Mouse (Mus musculus): ENCODE results near the gene E330017A01Rik.
"Not testable (repeated sequence)": the region's sequence is repeated elsewhere in the genome, so short reads cannot be mapped to it uniquely, and the experiment has no call there.

E330017A01Rik gene

DNA sequence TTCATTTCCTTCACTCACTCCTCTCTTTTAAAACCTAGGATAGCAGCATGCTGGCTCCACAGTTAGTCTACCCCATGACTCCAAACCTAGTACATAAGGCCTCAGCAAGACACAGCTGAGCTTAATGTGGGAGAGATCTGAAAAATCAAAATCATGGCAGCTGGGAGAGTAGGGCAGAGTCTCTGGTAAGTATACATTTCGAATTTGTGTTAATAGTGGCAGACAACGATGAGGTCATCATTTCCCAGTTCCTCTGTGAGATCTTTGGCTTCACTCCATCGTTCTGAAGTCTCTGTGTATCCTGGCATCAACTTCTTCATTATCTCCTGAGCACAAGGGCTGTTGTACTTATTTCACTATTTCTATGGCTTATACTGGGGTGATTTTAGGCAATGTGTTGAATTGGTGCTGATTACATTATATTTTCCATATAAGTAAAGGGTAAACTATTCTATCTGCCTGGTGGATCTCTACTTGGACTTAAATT, at the start of gene E330017A01Rik:
Gene E330017A01Rik (minus strand): TSS at position 51 of the 487 bp plus-strand sequence.
- DNase-seq (ENCODE audit: low spot score), result no peak

GRCm38 (mm10) chr16:58685548-58686537, 47.3 kb upstream of the E330017A01Rik start:
- DNase-seq (ENCODE audit: low spot score), result no peak

DNA sequence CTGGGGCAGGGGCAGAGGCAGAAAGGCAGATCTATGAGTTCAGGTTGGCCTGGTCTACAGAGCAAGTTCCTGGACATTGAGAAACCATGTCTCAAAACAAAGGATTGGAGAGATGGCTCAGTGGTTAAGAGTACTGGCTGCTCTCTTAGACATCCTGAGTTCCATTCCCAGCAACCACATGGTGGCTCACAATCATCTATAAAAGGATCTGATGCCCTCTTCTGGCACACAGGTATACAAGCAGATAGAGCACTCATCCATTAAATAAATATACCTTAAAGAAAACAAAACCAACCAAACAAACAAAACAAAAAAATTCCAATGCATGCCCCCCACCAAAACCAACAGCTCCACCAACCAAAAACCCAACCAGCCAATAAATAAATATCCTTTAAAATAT, 46.0 kb upstream of the E330017A01Rik start:
- DNase-seq (ENCODE audit: low spot score), result no peak

DNA sequence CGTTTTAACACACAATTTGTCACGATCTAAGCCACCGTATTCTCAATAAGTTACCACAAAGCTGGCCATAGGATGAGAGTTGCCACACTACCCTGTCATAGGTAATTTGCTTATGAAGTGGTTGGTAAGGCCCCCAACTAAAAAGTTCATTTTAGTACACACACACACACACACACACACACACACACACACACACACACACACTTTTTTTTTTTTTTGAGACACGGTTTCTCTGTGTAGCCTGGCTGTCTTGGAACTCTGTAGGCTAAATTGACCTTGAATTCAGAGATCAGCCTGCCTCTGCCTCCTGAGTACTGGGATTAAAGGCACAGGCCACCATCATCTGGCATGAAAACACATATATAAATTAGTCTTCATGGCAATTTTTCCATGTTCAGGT, 45.4 kb upstream of the E330017A01Rik start:
- DNase-seq (ENCODE audit: low spot score), result no peak

- DNase-seq (ENCODE audit: low spot score), result no peak
Measured at GRCm38 (mm10) chr16:58682870-58683269, 44.3 kb upstream of the E330017A01Rik start.

- no peak for DNase-seq (ENCODE audit: low spot score)
Measured at GRCm38 (mm10) chr16:58682046-58682445, 43.5 kb upstream of the E330017A01Rik start.

DNA sequence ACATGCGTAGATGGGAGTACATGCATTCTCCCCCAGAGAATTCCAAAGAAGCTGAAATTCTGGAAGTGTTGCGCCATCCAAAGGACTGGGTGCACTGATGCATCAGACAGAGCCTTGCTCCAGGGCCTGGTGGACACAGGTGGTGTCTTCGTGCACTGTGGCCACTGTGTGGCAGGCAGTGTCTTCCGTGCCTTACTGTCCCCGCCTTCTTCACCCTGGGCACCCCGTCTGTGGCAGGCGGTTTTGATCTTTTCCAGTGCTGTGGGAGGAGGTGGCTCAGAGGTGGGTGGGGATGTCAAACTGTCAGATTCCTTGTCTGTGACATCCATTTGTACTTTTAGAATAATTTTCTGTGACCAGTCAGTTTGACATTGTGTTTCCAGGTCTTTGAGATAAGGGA, 40.1 kb upstream of the E330017A01Rik start:
- no peak for DNase-seq (ENCODE audit: low spot score)

DNA sequence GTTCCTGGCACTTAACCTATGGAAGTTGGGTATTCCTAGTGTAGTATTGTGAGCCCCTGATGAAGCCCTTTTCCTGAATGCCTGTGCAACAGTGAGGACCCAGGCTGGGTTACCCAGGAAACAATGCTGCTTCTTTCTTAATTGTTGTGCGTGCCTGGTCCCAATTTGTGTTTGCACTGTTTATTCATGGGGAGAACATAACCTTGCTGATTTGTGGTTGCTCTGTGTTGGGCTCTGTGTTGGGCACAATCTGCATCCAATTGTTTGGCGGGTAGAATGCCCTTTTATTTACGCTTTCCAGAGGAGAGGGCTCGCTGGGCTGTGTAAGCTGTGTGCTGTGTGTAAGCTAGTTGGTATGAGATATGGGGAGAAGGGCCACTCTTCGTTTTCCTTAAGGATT, 39.0 kb upstream of the E330017A01Rik start:
- DNase-seq (ENCODE audit: low spot score), result no peak

GRCm38 (mm10) chr16:58676633-58677032, 38.1 kb upstream of the E330017A01Rik start:
- DNase-seq (ENCODE audit: low spot score), result no peak

DNA sequence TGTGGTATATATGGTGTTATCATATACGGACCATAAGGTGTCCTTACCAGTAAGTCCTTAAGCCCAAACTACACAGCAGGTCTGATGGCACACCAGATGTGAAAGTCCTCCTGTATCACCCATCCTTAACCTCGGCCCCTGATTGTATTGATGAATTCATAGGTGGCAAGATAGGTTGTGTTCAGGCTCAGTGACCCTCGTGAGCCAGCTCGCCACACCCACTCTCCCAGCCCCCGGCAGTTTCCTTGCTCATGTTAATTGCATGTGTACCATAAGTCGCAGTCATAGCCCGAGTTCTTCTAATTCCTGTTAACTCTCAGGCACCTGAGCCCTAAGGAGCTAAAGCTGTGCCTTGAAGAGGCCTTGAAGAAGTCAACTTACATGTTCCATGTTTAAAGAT, 37.6 kb upstream of the E330017A01Rik start:
- DNase-seq (ENCODE audit: low spot score), result no peak

GRCm38 (mm10) chr16:58675256-58675655, 36.7 kb upstream of the E330017A01Rik start:
- no peak for DNase-seq (ENCODE audit: low spot score)

DNA sequence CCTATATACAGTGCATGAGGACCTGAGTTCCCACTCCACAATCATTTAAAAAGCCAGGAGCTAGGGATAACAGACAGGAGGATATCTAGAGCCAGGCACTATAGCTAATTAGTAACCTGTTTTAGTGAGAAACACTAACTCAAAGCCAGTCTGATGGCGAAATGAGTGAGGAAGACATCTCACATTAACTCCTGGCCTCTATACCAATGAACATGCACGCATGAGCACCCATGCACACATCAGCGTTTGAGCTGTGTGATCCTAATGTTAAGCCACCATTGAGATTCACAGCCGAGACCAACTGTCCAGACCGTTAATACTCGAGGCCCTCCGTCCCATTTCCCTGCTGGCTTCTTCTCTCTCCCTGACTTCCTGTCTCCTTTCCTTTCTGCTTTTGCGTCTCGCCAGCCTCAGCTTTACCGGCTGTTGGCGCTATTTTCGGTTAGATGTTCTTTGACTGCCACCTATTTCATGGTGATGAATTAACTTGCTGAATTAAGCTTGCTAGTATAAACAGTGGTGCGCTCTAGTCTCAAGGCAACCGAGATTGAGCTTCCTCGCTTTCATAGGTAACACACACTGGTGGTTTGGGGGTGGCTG, 35.4 kb upstream of the E330017A01Rik start:
- DNase-seq (ENCODE audit: low spot score), result no peak

DNA sequence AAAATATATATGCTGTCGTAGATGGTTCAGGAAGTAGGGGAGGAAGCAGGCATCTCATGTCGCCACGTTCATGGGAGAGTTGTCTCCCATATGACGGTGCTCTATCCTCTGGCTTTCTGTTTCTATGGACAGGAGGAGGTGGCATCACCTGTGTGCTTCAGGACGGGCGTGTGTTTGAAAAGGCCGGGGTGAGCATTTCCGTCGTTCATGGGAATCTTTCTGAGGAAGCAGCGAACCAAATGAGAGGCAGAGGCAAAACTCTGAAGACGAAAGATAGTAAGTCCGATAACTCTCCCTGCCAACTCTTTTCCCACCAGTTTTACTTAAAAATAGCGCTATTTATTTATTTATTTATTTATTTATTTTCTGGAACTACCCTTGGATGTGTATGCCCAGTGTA, 33.9 kb upstream of the E330017A01Rik start:
- no peak for DNase-seq (ENCODE audit: low spot score)

- no peak for DNase-seq (ENCODE audit: low spot score)
Measured at GRCm38 (mm10) chr16:58671212-58671985, 32.9 kb upstream of the E330017A01Rik start.

DNA sequence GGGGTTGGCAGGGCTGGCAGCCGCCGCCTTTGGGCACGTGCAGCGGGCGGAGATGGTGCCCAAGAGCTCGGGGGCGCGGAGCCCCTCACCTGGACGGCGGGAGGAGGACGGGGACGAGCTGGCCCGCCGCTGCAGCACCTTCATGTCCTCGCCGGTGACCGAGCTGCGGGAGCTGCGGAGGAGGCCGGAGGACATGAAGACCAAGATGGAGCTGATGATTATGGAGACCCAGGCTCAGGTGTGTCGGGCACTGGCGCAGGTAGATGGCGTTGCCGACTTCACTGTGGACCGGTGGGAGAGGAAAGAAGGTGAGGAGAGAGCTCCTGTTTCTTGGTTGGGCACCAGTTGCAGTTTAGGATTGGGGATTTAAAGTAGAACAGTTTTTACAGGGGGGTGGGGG, 32.1 kb upstream of the E330017A01Rik start:
- peak; percentile 23 for DNase-seq (ENCODE audit: low spot score)

GRCm38 (mm10) chr16:58669917-58670630, 31.5 kb upstream of the E330017A01Rik start, which contains the start of gene Cpox:
Gene Cpox, plus strand, starts transcription at chr16:58670292.
- peak; percentile 91 for DNase-seq (ENCODE audit: low spot score)

DNA sequence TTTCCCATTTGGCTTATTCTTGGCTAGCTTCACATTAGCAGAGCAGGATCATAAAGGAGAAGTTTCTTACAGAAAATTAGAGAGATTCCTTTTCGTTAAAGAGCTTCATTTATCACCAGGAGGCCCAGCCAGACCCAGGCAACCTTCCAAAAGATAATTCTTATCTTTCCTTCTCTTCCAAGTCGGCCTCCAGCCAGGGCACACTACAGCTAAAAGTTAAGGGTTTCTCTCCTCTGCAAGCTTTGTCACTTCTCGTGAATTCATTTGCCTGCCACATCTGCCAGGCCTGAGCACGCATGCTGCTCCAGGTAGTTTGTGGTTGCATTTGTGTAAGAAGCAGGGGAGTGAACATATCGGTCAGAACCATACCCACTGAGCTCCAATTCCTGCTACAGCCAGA, 30.7 kb upstream of the E330017A01Rik start:
- no peak for DNase-seq (ENCODE audit: low spot score)

GRCm38 (mm10) chr16:58668586-58668985, 30.0 kb upstream of the E330017A01Rik start:
- DNase-seq (ENCODE audit: low spot score), result no peak

GRCm38 (mm10) chr16:58666681-58667080, 28.1 kb upstream of the E330017A01Rik start:
- not testable (repeated sequence) for DNase-seq (ENCODE audit: low spot score)

- DNase-seq (ENCODE audit: low spot score), result not testable (repeated sequence)
Measured at GRCm38 (mm10) chr16:58665137-58665536, 26.6 kb upstream of the E330017A01Rik start.

- no peak for DNase-seq (ENCODE audit: low spot score)
Measured at GRCm38 (mm10) chr16:58663816-58664215, 25.3 kb upstream of the E330017A01Rik start.
